Mouse (Mus musculus) macrophage (primary cell): Measurements from ENCODE around the gene Gm36210. TPM values are rescaled to one million over a fixed set of nuclear protein-coding genes. Genes with fewer than 3 reads are reported as not detected.
A peak's percentile ranks its signal among the peaks of the same experiment; 100 is the strongest.
"Not testable (repeated sequence)": the region's sequence is repeated elsewhere in the genome, so short reads cannot be mapped to it uniquely, and the experiment has no call there.

Source experiments
- H3K27ac ChIP-seq: fragments of 350-480 bp; formaldehyde crosslinking; 2 replicates; pipeline ENCODE4 v1.9.0; 2021
- H3K36me3 ChIP-seq: fragments of 350-480 bp; formaldehyde crosslinking; 2 replicates; pipeline ENCODE4 v1.9.0; 2021; ENCODE audit errors: inconsistent target
- H3K4me3 ChIP-seq: fragments of 350-480 bp; formaldehyde crosslinking; 2 replicates; pipeline ENCODE4 v1.9.0; 2021; ENCODE audit errors: inconsistent target
- H3K79me2 ChIP-seq: fragments of 350-480 bp; formaldehyde crosslinking; 2 replicates; pipeline ENCODE4 v1.9.0; 2021; ENCODE audit errors: inconsistent target
- WGBS: methylation state at CpG from one replicate; pipeline ENCODE4 v1.1.7; 2026; ENCODE audit warnings: inconsistent platforms; ENCODE audit not compliant: missing documents; 5-methylcytosine and 5-hydroxymethylcytosine counted together
- polyA plus RNA-seq: library from polyadenylated mRNA; stranded (reverse); fragments of 250-400 nt; gene quantifications from 3 replicates; pipeline ENCODE4 v1.2.4, GENCODE M21; 2018; ENCODE audit warnings: inconsistent platforms

The Gm36210 gene
- polyA plus RNA-seq, 1 experiment from 2014 or later, result not detected

DNA sequence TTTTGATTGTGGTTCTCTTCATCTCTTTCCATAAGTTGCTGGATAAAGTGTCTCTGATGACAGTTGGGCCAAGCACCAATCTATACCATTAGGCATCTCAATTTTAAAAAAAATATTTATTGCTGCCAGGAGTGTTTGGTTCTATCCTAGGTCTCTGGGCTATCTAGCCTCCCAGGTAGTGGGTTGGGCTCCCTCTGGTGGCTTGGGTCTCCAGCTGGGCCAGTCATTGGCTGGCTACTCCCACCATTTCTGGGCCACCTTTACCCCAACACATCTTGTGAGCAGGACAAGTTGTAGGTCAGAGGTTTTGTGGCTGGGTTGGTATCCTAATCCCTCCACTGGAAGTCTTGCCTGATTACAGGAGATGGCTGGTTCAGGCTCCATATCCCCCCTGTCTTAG, 28.1 kb downstream of the Gm36210 start:
- H3K79me2 ChIP-seq, result no peaks in the 10 kb centered on the region
- H3K36me3 ChIP-seq, result no peaks in the 10 kb centered on the region
- H3K27ac ChIP-seq, result no peak overlapping the region
- no peak overlapping the region for H3K4me3 ChIP-seq

DNA sequence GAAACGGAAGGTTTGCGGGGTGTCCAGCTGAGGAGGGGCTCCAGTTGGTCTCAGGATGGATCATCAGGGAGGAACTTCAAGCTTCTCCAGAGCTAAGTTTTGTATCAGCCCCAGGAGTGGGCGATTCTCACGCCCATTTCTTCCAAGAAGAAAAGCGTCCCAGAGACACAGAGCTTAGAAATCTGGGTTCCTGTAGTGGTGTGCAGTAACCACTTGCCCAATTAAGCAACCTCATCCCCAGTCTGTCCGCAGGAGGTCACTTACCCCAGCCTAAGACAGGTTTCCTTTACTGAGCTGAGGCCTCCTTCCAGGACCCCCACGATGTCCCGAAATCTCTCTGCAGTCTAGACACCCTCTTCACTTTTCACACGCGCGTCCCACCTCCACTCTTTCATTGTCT, 29.1 kb downstream of the Gm36210 start:
- Histone ChIP-seq H3K36me3 (no peaks in the 10 kb centered on the region), H3K4me3 (peak overlapping the region; percentile 74), H3K79me2 (no peaks in the 10 kb centered on the region), H3K27ac (peak overlapping the region; percentile 49)
- 6% methylated on average over 11 of the region's 11 CpGs for WGBS

- Histone ChIP-seq H3K4me3 (peak within 1 kb of the TSS; percentile 74), H3K27ac (peak within 1 kb of the TSS; percentile 49), H3K79me2 (no peaks in the 10 kb centered on the region), H3K36me3 (no peaks in the 10 kb centered on the region)
- 2% methylated on average over 21 of the region's 22 CpGs for WGBS
These were observed 29.5 kb downstream of the Gm36210 start, which contains the start of gene Isoc2a for GRCm38 (mm10) chr7:4876753-4877221. TSS of gene Isoc2a (plus strand) at chr7:4877153.

- H3K27ac ChIP-seq, result no peak within 1 kb of the TSS
- no peak within 1 kb of the TSS for H3K4me3 ChIP-seq
- no peaks in the 10 kb centered on the region for H3K36me3 ChIP-seq
- H3K79me2 ChIP-seq, result no peaks in the 10 kb centered on the region
- 73% methylated on average over 6 of the region's 6 CpGs for WGBS
These were observed 36.2 kb downstream of the Gm36210 start, which contains the start of gene Isoc2b for GRCm38 (mm10) chr7:4870133-4870532. TSS of gene Isoc2b (minus strand) at chr7:4870258.

DNA sequence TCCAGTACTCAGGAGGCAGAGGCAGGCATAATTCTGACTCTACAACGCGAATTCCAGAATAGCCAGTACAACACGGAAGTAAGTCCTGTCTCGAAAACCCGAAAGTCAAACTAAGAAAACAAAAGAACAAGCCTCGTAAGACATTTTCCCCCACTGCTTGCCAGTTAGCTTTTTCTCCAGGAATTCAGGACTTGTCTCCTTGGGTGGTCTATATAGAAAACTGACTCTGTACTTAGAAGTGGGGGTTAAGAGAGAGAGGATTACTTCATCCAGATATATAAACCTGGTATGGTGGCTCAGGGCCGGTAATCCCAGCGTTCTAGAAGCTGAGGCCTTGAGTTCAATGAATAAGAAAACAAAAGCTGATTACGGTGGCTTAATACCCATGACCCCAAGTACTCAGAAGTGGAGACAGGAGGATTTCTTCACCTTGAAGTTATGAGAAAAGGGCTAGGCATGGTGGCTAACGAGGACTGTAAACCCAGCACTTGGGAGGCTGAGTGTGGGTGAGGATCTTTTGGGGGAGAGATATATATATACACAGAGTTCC, 39.6 kb downstream of the Gm36210 start:
- peak overlapping the region; percentile 82 for H3K27ac ChIP-seq
- no peaks in the 10 kb centered on the region for H3K79me2 ChIP-seq
- peak overlapping the region; percentile 83 for H3K4me3 ChIP-seq
- WGBS, result 18% methylated on average over 10 of the region's 10 CpGs
- H3K36me3 ChIP-seq, result no peaks in the 10 kb centered on the region

- 3% methylated on average over 40 of the region's 40 CpGs for WGBS
- Histone ChIP-seq H3K79me2 (no peaks in the 10 kb centered on the region), H3K27ac (peak overlapping the region; percentile 82), H3K36me3 (no peaks in the 10 kb centered on the region), H3K4me3 (peak overlapping the region; percentile 83)
These were observed 40.5 kb downstream of the Gm36210 start for GRCm38 (mm10) chr7:4865579-4866493.

GRCm38 (mm10) chr7:4865090-4865489, 41.2 kb downstream of the Gm36210 start:
- peak overlapping the region; percentile 82; the same call in 1 of the 2 replicates for H3K27ac ChIP-seq
- WGBS, result 75% methylated on average over 5 of the region's 5 CpGs
- H3K79me2 ChIP-seq, result no peaks in the 10 kb centered on the region
- H3K4me3 ChIP-seq, result peak overlapping the region; percentile 83
- no peaks in the 10 kb centered on the region for H3K36me3 ChIP-seq

DNA sequence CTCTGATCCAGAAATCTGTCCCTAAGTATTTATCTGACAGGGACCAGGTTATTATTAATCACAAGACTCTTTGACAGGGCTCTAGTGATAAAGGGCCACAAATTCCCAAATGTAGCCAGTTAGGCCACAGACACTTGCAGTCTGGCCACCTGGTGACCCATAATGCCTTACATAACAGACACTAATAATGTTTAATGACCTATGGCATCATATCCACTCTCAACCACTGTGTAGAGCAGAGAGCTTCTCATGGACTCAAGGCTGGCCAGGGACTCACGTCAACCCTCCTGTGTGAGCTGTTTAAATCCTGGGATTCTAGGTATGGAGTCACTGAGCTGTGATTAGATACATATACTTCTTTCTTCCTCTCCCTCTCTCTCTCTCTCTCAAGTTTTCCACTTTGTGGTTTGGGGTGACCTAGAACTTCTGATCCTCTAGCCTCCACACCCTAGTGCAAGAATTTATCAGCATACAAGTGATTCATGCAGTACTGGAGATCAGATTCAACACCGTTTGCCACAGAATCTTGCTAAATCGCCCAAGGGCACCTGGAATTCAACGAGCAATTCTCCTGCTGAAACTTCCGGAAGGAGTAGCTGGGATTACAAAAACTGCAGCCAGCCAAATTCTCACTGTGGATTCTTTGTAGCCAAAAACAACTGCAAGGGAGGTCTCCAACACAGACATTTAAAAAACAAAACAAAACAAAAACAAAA, 42.0 kb downstream of the Gm36210 start:
- Histone ChIP-seq H3K27ac (no peak overlapping the region), H3K79me2 (no peaks in the 10 kb centered on the region), H3K4me3 (no peak overlapping the region), H3K36me3 (no peaks in the 10 kb centered on the region)
- 96% methylated on average over 5 of the region's 5 CpGs for WGBS

GRCm38 (mm10) chr7:4863541-4864080, 42.7 kb downstream of the Gm36210 start:
- Histone ChIP-seq H3K4me3 (no peak overlapping the region), H3K79me2 (no peaks in the 10 kb centered on the region), H3K36me3 (no peaks in the 10 kb centered on the region), H3K27ac (no peak overlapping the region)
- 92% methylated on average over 7 of the region's 7 CpGs for WGBS

DNA sequence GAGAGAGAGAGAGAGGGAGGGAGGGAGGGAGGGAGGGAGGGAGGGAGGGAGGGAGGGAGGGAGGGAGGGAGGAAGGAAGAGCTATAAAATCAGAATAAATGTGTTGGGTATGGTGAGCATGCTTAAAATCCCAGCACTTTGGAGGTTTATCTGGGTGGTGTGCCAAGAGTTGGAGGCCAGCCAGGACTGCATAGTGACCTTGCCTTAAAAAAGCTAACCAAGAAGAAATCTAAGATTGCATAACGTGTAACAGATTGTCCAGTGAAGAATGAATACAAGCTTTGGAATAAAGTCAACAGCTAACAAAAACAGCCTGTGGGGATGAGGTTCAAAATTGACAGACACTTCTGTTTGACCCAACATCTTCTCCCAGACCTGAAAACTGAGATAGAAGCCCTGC, 43.3 kb downstream of the Gm36210 start:
- WGBS, result 27% methylated on average over 1 of the region's 1 CpGs
- no peak overlapping the region for H3K27ac ChIP-seq

DNA sequence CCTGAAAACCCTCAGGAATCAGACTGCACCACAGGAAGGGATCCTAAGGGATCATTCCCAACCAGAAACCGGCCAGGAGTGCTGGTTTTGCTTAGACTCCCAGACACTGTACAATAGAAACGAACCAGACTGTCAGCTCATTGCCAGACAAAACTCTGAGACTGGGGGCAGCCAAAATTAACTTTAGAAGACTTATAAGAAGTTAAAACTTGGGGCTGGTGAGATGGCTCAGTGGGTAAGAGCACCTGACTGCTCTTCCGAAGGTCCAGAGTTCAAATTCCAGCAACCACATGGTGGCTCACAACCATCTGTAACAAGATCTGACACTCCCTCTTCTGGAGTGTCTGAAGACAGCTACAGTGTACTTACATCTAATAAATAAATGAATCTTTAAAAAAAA, 45.4 kb downstream of the Gm36210 start:
- WGBS, result 77% methylated on average over 3 of the region's 3 CpGs
- not testable (repeated sequence) for H3K4me3 ChIP-seq

More for the DNA sequence above, 43.3 kb downstream of the Gm36210 start:
- H3K36me3 ChIP-seq, result no peaks in the 10 kb centered on the region
- no peaks in the 10 kb centered on the region for H3K79me2 ChIP-seq
- H3K4me3 ChIP-seq, result no peak overlapping the region

GRCm38 (mm10) chr7:4859418-4859978, 46.8 kb downstream of the Gm36210 start:
- Histone ChIP-seq H3K79me2 (no peaks in the 10 kb centered on the region), H3K36me3 (no peaks in the 10 kb centered on the region), H3K4me3 (no peak overlapping the region), H3K27ac (no peak overlapping the region)
- 97% methylated on average over 12 of the region's 12 CpGs for WGBS

More for the DNA sequence above, 45.4 kb downstream of the Gm36210 start:
- H3K79me2 ChIP-seq, H3K36me3 ChIP-seq, H3K27ac ChIP-seq: not testable (repeated sequence)

- Histone ChIP-seq H3K4me3 (no peak overlapping the region), H3K27ac (no peak overlapping the region), H3K79me2 (no peaks in the 10 kb centered on the region), H3K36me3 (no peaks in the 10 kb centered on the region)
- 83% methylated on average over 6 of the region's 7 CpGs for WGBS
These were observed 49.0 kb downstream of the Gm36210 start for GRCm38 (mm10) chr7:4857321-4857720.

DNA sequence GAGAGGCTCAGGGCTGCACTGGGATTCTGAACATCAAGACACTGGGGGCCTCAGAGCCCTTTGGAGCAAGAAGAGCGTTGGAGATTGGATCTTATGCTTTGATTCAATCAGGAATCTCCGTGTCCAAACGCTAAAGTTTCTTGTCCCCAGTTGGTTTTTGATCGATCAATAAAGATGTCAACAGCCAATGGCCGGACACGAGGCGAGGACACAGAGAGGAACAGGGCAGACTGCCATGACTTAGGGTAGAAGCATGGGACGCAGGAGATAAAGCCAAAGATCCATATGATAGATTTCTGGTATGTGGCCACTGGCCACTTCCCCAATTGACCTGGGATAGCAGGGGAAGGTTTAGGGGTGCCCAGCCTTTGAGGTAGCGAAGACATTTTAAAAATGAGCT, 49.8 kb downstream of the Gm36210 start:
- no peak overlapping the region for H3K4me3 ChIP-seq
- H3K36me3 ChIP-seq, result no peaks in the 10 kb centered on the region
- H3K27ac ChIP-seq, result no peak overlapping the region
- no peaks in the 10 kb centered on the region for H3K79me2 ChIP-seq
- WGBS, result 84% methylated on average over 9 of the region's 9 CpGs
